Mouse (Mus musculus) stomach, postnatal 0 days (tissue): ENCODE data around the gene Tmem231. TPM values are rescaled to one million over a fixed set of nuclear protein-coding genes. Genes with fewer than 3 reads are reported as not detected.

Source experiments
- ATAC-seq: fragments of 200-750 bp; cut with Nextera tagmentation; 2 replicates; pipeline ENCODE4 v1.8.0; 2017; ENCODE audit not compliant: low FRiP score, low TSS enrichment
- DNase-seq: peaks from one replicate; pipeline ENCODE4 v3.0.0-alpha.2; 2016; ENCODE audit warnings: low spot score
- H3K27ac ChIP-seq: fragments of 300-500 bp; sonication (generic); replicated peaks from 2 replicates; pipeline ENCODE4 v1.5.1; 2014; ENCODE audit warnings: mild to moderate bottlenecking, control low read depth
- H3K27me3 ChIP-seq: fragments of 300-500 bp; sonication (generic); 2 replicates; pipeline ENCODE4 v1.6.1; 2014; ENCODE audit warnings: low read length; ENCODE audit not compliant: control insufficient read depth, insufficient read depth
- H3K36me3 ChIP-seq: fragments of 300-500 bp; sonication (generic); 2 replicates; pipeline ENCODE4 v1.6.1; 2014; ENCODE audit warnings: low read length, mixed read lengths; ENCODE audit not compliant: control insufficient read depth, insufficient read depth
- H3K4me1 ChIP-seq: fragments of 300-500 bp; sonication (generic); replicated peaks from 2 replicates; pipeline ENCODE4 v1.6.1; 2014; ENCODE audit warnings: antibody characterized with exemption; ENCODE audit not compliant: control insufficient read depth, insufficient read depth
- H3K4me2 ChIP-seq: fragments of 300-500 bp; sonication (generic); replicated peaks from 2 replicates; pipeline ENCODE4 v1.6.1; 2014; ENCODE audit warnings: low read depth, mild to moderate bottlenecking, control low read depth, moderate library complexity
- H3K4me3 ChIP-seq: fragments of 300-500 bp; sonication (generic); 2 replicates; pipeline ENCODE4 v1.5.1; 2014; ENCODE audit warnings: low read depth, low read length, control low read depth
- H3K9ac ChIP-seq: fragments of 300-500 bp; sonication (generic); 2 replicates; pipeline ENCODE4 v1.6.1; 2014; ENCODE audit warnings: mild to moderate bottlenecking, low read length, control low read depth, mixed read lengths
- H3K9me3 ChIP-seq: fragments of 300-500 bp; sonication (generic); 2 replicates; pipeline ENCODE4 v1.6.1; 2016; ENCODE audit warnings: low read length; ENCODE audit not compliant: control insufficient read depth
- CTCF ChIP-seq: IDR thresholded peaks from 2 replicates; pipeline ENCODE4 v1.5.1; 2016; ENCODE audit warnings: antibody characterized with exemption, low read depth, mild to moderate bottlenecking, moderate library complexity
- EP300 ChIP-seq: optimal IDR thresholded peaks from 2 replicates; pipeline ENCODE3; 2016; ENCODE audit warnings: antibody characterized with exemption
- WGBS: fragments of 180-500 bp; shearing (Covaris S2); extraction: QIAGEN DNeasy Blood & Tissue Kit; methylation state at CpG from one replicate; pipeline ENCODE4 v1.1.7; 2014; 5-methylcytosine and 5-hydroxymethylcytosine counted together
- polyA plus RNA-seq: library from polyadenylated mRNA; unstranded; fragments of >200 nt; fragmentation: Nextera tagmentation; extraction: Ambion mirVana; gene quantifications from 2 replicates; pipeline ENCODE4 v1.2.1, GENCODE M21; 2015

Gene Tmem231
- polyA plus RNA-seq, 1 experiment from 2014 or later: 3.3 TPM

DNA sequence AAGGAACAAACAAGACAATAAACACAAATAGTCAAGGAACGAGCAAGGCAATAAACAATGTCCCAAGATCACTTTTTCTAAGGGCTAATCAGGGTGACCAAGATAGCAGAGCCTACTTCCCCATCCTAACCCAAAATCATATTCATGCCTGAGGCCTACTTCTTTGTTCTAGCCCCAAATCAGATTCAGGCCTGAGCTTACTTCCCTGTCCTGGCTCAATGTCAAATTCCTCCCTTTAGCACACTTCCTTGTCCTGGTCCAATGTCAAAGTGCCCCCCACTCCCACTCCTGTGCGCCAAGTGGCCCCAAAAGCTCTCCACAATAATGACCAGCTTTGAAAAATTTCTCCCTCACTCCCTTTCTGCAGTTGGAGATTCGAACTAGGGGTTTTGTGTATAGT, 3.5 kb upstream of the Tmem231 start:
- Histone ChIP-seq H3K27me3 (no peaks in the 10 kb centered on the region), H3K4me2 (no peak overlapping the region), H3K9me3 (no peaks in the 10 kb centered on the region), H3K4me1 (peaks cover 3% of the 10 kb centered on the region; the same call in 1 of the 2 replicates), H3K36me3 (no peaks in the 10 kb centered on the region), H3K9ac (no peak overlapping the region), H3K27ac (no peak overlapping the region), H3K4me3 (no peak overlapping the region)
- DNase-seq (no peak), ATAC-seq (no peak)
- 72% methylated on average over 3 of the region's 3 CpGs for WGBS
- TF ChIP-seq EP300: no peak
- TF ChIP-seq CTCF: no peak

DNA sequence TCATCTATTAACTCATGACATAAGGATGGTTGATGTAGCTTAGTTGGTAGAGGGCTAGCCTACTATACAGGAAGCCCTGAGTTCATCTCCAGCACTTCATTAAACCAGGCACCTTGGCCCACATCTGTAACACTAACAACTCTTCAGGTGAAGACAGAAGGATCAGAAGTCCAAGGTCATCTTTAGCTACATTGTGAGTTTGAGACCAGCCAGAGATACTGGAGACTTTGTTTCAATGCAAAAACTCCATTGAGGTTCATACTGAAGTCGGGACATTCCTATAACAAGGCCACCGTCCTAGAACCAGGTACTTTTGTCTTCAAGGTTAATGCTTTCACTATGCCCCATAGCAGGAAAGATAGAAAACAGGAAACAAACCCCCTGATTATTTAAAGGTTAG, 520 bp upstream of the Tmem231 start:
- Histone ChIP-seq H3K27ac (no peak overlapping the region), H3K4me1 (0 out of 2 replicates have a peak, but pooled peaks cover 3% of the 10 kb centered on the region), H3K4me3 (no peak overlapping the region), H3K9ac (no peak overlapping the region), H3K36me3 (no peaks in the 10 kb centered on the region), H3K9me3 (no peaks in the 10 kb centered on the region), H3K4me2 (no peak overlapping the region), H3K27me3 (no peaks in the 10 kb centered on the region)
- DNase-seq (no peak), ATAC-seq (no peak)
- WGBS: 92% methylated on average over 2 of the region's 2 CpGs
- TF ChIP-seq EP300: no peak

GRCm38 (mm10) chr8:111932580-111933336, 923 bp downstream of the Tmem231 start:
- peak overlapping the region; percentile 67 for H3K4me3 ChIP-seq
- ATAC-seq (peak; percentile 70; the same call in 1 of the 2 replicates), DNase-seq (peak; percentile 70)
- H3K27me3 ChIP-seq: no peaks in the 10 kb centered on the region
- H3K27ac ChIP-seq: peak overlapping the region; percentile 56; the same call in 1 of the 2 replicates
- peak overlapping the region; percentile 100 for H3K4me2 ChIP-seq
- TF ChIP-seq EP300 (no peak), CTCF (no peak)
- peak overlapping the region; percentile 69 for H3K9ac ChIP-seq
- no peaks in the 10 kb centered on the region for H3K9me3 ChIP-seq
- no peaks in the 10 kb centered on the region for H3K36me3 ChIP-seq
- 25% methylated on average over 19 of the region's 19 CpGs for WGBS
- H3K4me1 ChIP-seq: 0 out of 2 replicates have a peak, but pooled peaks cover 3% of the 10 kb centered on the region

DNA sequence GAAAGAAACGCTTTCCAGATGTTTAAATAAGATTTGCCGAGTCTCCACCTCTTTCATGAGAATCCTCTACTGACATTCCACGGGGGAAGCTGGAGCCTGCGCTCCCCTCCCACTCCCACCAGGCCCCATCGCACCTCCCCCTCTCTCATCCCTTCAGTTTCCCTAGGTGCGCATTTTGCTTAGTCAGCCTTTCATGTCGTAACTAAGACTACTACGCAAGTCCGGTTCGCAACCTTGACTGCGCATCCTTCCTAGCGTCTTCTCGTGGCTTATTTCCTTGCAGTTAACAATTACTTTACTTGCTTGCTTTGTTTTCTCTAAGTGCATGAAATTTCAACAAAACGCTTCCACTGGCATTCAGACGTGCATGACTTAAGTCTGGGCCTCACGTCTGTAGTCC, 2.0 kb downstream of the Tmem231 start:
- H3K36me3 ChIP-seq: no peaks in the 10 kb centered on the region
- 0 out of 2 replicates have a peak, but pooled peaks cover 3% of the 10 kb centered on the region for H3K4me1 ChIP-seq
- H3K4me3 ChIP-seq: no peak overlapping the region
- no peak overlapping the region for H3K27ac ChIP-seq
- DNase-seq: no peak
- H3K9me3 ChIP-seq: no peaks in the 10 kb centered on the region
- 69% methylated on average over 16 of the region's 16 CpGs for WGBS
- no peaks in the 10 kb centered on the region for H3K27me3 ChIP-seq
- no peak for ATAC-seq
- no peak overlapping the region for H3K4me2 ChIP-seq
- no peak for TF ChIP-seq CTCF
- TF ChIP-seq EP300: no peak
- H3K9ac ChIP-seq: no peak overlapping the region

DNA sequence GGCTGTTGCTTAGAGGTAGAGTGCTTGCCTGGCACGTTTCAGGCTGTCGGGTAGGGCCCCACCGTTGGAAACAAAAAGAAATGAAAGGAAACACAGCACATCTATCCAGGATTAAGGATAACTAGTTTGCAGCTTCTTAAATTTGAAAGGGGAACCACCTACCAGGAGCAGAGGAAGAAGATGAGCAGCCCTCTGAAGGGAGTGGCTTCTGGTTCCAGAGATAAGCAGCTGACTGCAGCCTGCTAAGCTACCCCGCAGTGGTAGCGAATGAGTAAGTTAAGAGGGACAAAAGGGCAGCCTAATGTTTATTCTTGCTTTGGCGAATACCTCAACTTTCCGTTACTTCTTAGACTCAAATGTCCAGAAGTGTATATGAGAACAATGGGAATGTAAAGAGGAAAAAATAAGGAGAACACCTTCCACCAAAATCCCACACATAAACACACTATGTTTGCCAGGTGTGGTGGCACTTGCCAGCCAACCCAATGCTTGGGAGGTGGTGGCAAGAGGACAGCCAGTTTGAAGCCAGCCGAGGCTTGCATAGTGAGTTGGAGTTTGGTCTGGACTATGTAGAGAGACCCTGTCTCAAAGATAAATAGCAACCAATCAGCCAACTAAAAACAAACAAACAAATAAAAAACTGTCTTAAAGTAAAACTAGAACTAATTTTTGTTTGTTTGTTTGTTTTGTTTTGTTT, 3.9 kb downstream of the Tmem231 start:
- Histone ChIP-seq H3K4me2 (no peak overlapping the region), H3K9ac (no peak overlapping the region), H3K4me1 (0 out of 2 replicates have a peak, but pooled peaks cover 3% of the 10 kb centered on the region), H3K36me3 (no peaks in the 10 kb centered on the region), H3K27me3 (no peaks in the 10 kb centered on the region), H3K4me3 (no peak overlapping the region), H3K27ac (no peak overlapping the region), H3K9me3 (no peaks in the 10 kb centered on the region)
- no peak for TF ChIP-seq CTCF
- 44% methylated on average over 8 of the region's 8 CpGs for WGBS
- ATAC-seq: no peak
- no peak for DNase-seq

DNA sequence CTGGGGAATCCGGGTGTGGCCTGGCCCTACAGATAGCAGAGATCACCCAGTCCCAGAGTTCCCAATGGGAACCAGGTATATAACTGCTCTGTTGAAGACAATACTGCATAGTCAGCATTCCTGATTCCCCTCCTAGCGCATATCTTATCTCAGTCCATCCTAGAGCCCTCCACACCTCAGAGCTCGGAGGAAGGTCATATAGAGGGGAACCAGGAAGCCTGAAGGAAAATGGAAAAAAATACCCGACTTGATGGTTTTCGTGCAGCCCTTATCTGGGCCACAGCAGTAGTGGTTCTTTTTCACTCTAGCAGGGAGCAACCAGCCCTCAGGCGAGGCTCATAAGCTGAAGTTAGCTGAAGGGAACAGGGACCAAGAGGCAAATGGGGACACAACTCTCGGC, 8.7 kb downstream of the Tmem231 start:
- no peaks in the 10 kb centered on the region for H3K4me1 ChIP-seq
- WGBS: 73% methylated on average over 7 of the region's 7 CpGs
- DNase-seq (no peak), ATAC-seq (no peak)
- H3K4me3 ChIP-seq: no peak overlapping the region
- no peaks in the 10 kb centered on the region for H3K27me3 ChIP-seq
- H3K36me3 ChIP-seq: no peaks in the 10 kb centered on the region
- no peak overlapping the region for H3K27ac ChIP-seq
- H3K9me3 ChIP-seq: no peaks in the 10 kb centered on the region
- no peak overlapping the region for H3K4me2 ChIP-seq
- TF ChIP-seq EP300: no peak
- no peak for TF ChIP-seq CTCF
- H3K9ac ChIP-seq: no peak overlapping the region
